Mouse (Mus musculus) stomach, postnatal 0 days (tissue): ENCODE data around the gene Slc52a3.

ENCODE experiments used
- CTCF ChIP-seq: IDR thresholded peaks from 2 replicates; pipeline ENCODE4 v1.5.1; 2016; ENCODE audit warnings: antibody characterized with exemption, low read depth, mild to moderate bottlenecking, moderate library complexity
- EP300 ChIP-seq: optimal IDR thresholded peaks from 2 replicates; pipeline ENCODE3; 2016; ENCODE audit warnings: antibody characterized with exemption

- TF ChIP-seq CTCF = no peak
- no peak for TF ChIP-seq EP300
These were observed 18.4 kb upstream of the Slc52a3 start for GRCm38 (mm10) chr2:151977689-151978440.
